8 mouse cellular contexts compared by ENCODE assay signal in genomic region chr3:159841458-159841857, GRCm38 (mm10). TPM values are rescaled to one million over a fixed set of nuclear protein-coding genes. Genes with fewer than 3 reads are reported as not detected.
A peak's percentile ranks its signal among the peaks of the same experiment; 100 is the strongest.
DNase-seq lines count a peak whose midpoint lies in the region; ATAC-seq and TF ChIP-seq lines count a peak whose summit lies in the region.

No protein-coding gene starts in this region.

- H3K9ac ChIP-seq in embryonic facial prominence, embryonic 13.5 days: peak overlapping the region; percentile 86
- H3K9ac ChIP-seq in hindbrain, embryonic 14.5 days: peak overlapping the region; percentile 60
- H3K9ac ChIP-seq in lung, embryonic 16.5 days (ENCODE audit: low read length): peak overlapping the region; percentile 85
- 0 out of 2 replicates have a peak overlapping the region, but pooled peaks have one; percentile 18 for H3K9ac ChIP-seq in stomach, embryonic 14.5 days (replicated peaks; ENCODE audit: low read depth, low read length)

- no peak for TF ChIP-seq CTCF in lung, adult 2 months (IDR thresholded peaks at IDR 0.05; ENCODE audit: insufficient read depth, low read length)

- WGBS in lung, adult 2 months: 9% methylated on average over 3 of the region's 3 CpGs
- 6% methylated on average over 3 of the region's 3 CpGs for WGBS in embryonic facial prominence, embryonic 13.5 days
- 20% methylated on average over 3 of the region's 3 CpGs for WGBS in hindbrain, embryonic 14.5 days
- WGBS in lung, embryonic 16.5 days: 11% methylated on average over 3 of the region's 3 CpGs
- WGBS in stomach, embryonic 14.5 days: 18% methylated on average over 3 of the region's 3 CpGs

- peaks cover 4% of the 10 kb centered on the region for H3K4me1 ChIP-seq in lung, adult 2 months (ENCODE audit: control insufficient read depth, insufficient read depth, low read length)
- H3K4me1 ChIP-seq in embryonic facial prominence, embryonic 13.5 days: peaks cover 8% of the 10 kb centered on the region
- H3K4me1 ChIP-seq in hindbrain, embryonic 14.5 days (replicated peaks; ENCODE audit: control insufficient read depth, insufficient read depth, low read length): peaks cover 10% of the 10 kb centered on the region; the same call in 1 of the 2 replicates
- H3K4me1 ChIP-seq in lung, embryonic 16.5 days (replicated peaks; ENCODE audit: control insufficient read depth, insufficient read depth, low read length): peaks cover under 1% of the 10 kb centered on the region
- peaks cover 4% of the 10 kb centered on the region; the same call in 1 of the 2 replicates for H3K4me1 ChIP-seq in stomach, embryonic 14.5 days (ENCODE audit: control insufficient read depth, insufficient read depth, low read length)

- no peaks in the 10 kb centered on the region for H3K36me3 ChIP-seq in embryonic facial prominence, embryonic 13.5 days
- no peaks in the 10 kb centered on the region for H3K36me3 ChIP-seq in hindbrain, embryonic 14.5 days (replicated peaks; ENCODE audit: control insufficient read depth, insufficient read depth)
- no peaks in the 10 kb centered on the region for H3K36me3 ChIP-seq in lung, embryonic 16.5 days (ENCODE audit: control insufficient read depth, insufficient read depth, low read length)
- no peaks in the 10 kb centered on the region for H3K36me3 ChIP-seq in stomach, embryonic 14.5 days (ENCODE audit: control insufficient read depth, insufficient read depth, low read length)

- H3K27ac ChIP-seq in embryonic facial prominence, embryonic 13.5 days: peak overlapping the region; percentile 95
- H3K27ac ChIP-seq in hindbrain, embryonic 14.5 days: peak overlapping the region; percentile 43; the same call in 1 of the 2 replicates
- peak overlapping the region; percentile 93 for H3K27ac ChIP-seq in lung, embryonic 16.5 days (ENCODE audit: low read length)
- no peak overlapping the region; the same call in 1 of the 2 replicates for H3K27ac ChIP-seq in stomach, embryonic 14.5 days (ENCODE audit: low read length)

- peak; percentile 19 for DNase-seq in lung, adult 2 months
- no peak for DNase-seq in lung, postnatal 14 days
- peak; percentile 38 for DNase-seq in hindbrain, embryonic 14.5 days (ENCODE audit: low spot score)
- no peak for DNase-seq in left cerebral cortex, adult 11 months (ENCODE audit: low spot score)

- no peaks in the 10 kb centered on the region for H3K9me3 ChIP-seq in embryonic facial prominence, embryonic 13.5 days
- no peaks in the 10 kb centered on the region for H3K9me3 ChIP-seq in hindbrain, embryonic 14.5 days (ENCODE audit: control insufficient read depth, low read length)
- H3K9me3 ChIP-seq in lung, embryonic 16.5 days (ENCODE audit: control insufficient read depth, low read length): no peaks in the 10 kb centered on the region
- no peaks in the 10 kb centered on the region for H3K9me3 ChIP-seq in stomach, embryonic 14.5 days (ENCODE audit: control insufficient read depth, low read depth, low read length)

- no peaks in the 10 kb centered on the region for H3K27me3 ChIP-seq in embryonic facial prominence, embryonic 13.5 days
- no peaks in the 10 kb centered on the region for H3K27me3 ChIP-seq in hindbrain, embryonic 14.5 days (ENCODE audit: control insufficient read depth, insufficient read depth, low read length)
- H3K27me3 ChIP-seq in lung, embryonic 16.5 days (ENCODE audit: control insufficient read depth, insufficient read depth, low read depth, low read length): no peaks in the 10 kb centered on the region
- H3K27me3 ChIP-seq in stomach, embryonic 14.5 days (ENCODE audit: control insufficient read depth, insufficient read depth, low read length): no peaks in the 10 kb centered on the region

- peak overlapping the region; percentile 84 for H3K4me3 ChIP-seq in lung, adult 2 months (replicated peaks; ENCODE audit: extremely low read depth, low read depth, low read length)
- H3K4me3 ChIP-seq in embryonic facial prominence, embryonic 13.5 days: peak overlapping the region; percentile 78
- peak overlapping the region; percentile 58 for H3K4me3 ChIP-seq in hindbrain, embryonic 14.5 days (replicated peaks; ENCODE audit: low read length)
- peak overlapping the region; percentile 75 for H3K4me3 ChIP-seq in lung, embryonic 16.5 days (ENCODE audit: low read length)
- H3K4me3 ChIP-seq in stomach, embryonic 14.5 days (ENCODE audit: low read depth, low read length): peak overlapping the region; percentile 78

- 0 out of 2 replicates have a peak, but pooled peaks have one; percentile 13 for ATAC-seq in embryonic facial prominence, embryonic 13.5 days (ENCODE audit: insufficient number of reproducible peaks, insufficient read depth, low FRiP score, low TSS enrichment, low read depth)
- no peak for ATAC-seq in hindbrain, embryonic 14.5 days (ENCODE audit: low FRiP score)
- ATAC-seq in lung, embryonic 16.5 days (ENCODE audit: low read depth): no peak
- ATAC-seq in stomach, embryonic 14.5 days (ENCODE audit: insufficient number of reproducible peaks, insufficient read depth, low FRiP score, low read depth): no peak
- no peak for ATAC-seq in erythroblast, adult 5-6 weeks (replicated peaks; ENCODE audit: low FRiP score, poor library complexity, severe bottlenecking)

- no peak for TF ChIP-seq POLR2A in lung, adult 2 months (IDR thresholded peaks at IDR 0.05; ENCODE audit: borderline replicate concordance, extremely low read depth, low read depth, low read length)

- peak overlapping the region; percentile 74 for H3K4me2 ChIP-seq in embryonic facial prominence, embryonic 13.5 days
- H3K4me2 ChIP-seq in hindbrain, embryonic 14.5 days (replicated peaks): peak overlapping the region; percentile 87
- H3K4me2 ChIP-seq in lung, embryonic 16.5 days (ENCODE audit: low read depth, low read length): peak overlapping the region; percentile 70
- peak overlapping the region; percentile 87 for H3K4me2 ChIP-seq in stomach, embryonic 14.5 days (replicated peaks; ENCODE audit: low read depth, low read length)

RNA-seq across cellular contexts. Expression of gene Wls, which starts 2.0 kb away (rescaled TPM):
- polyA plus RNA-seq in lung, adult 2 months (2012; rRNA removed): 31.3 and 56.4 TPM in 2 replicates
- polyA plus RNA-seq in embryonic facial prominence, embryonic 13.5 days (2015; fragmentation: Nextera tagmentation; extraction: Ambion mirVana): 172 and 180 TPM in 2 replicates
- 87.9 and 98.1 TPM in 2 replicates for polyA plus RNA-seq in hindbrain, embryonic 14.5 days (2014; fragmentation: Nextera tagmentation; extraction: Ambion mirVana)
- polyA plus RNA-seq in lung, embryonic 16.5 days (2015; fragmentation: Nextera tagmentation; extraction: Ambion mirVana): 190 and 194 TPM in 2 replicates
- polyA plus RNA-seq in stomach, embryonic 14.5 days (2014; fragmentation: Nextera tagmentation; extraction: Ambion mirVana): 127 and 132 TPM in 2 replicates
- total RNA-seq in erythroblast, adult 5-6 weeks (2015; ENCODE audit: low replicate concordance): 16.1 and 16.5 TPM in 2 replicates
- total RNA-seq in erythroblast, adult 5-6 weeks (2017; ENCODE audit: low replicate concordance): 11.9 and 12.5 TPM in 2 replicates

Comparison
In these comparisons a context has a peak if more than half of its experiments do, and no peak if none do; other contexts are left out.
1. DNase-seq: peak in lung, adult 2 months (single experiment) and hindbrain, embryonic 14.5 days (single experiment); none in lung, postnatal 14 days (single experiment) and left cerebral cortex, adult 11 months (single experiment).
2. H3K9ac ChIP-seq: peak in every context shown above with its lines; median percentile 86 in embryonic facial prominence, embryonic 13.5 days; 85 in lung, embryonic 16.5 days; 60 in hindbrain, embryonic 14.5 days; 18 in stomach, embryonic 14.5 days.
3. Peak in every context shown above with its lines, with median percentiles within 50 percentile points of each other: H3K4me3 ChIP-seq and H3K4me2 ChIP-seq.